Mouse (Mus musculus): ENCODE results near the gene Pbld2.
"Not testable (repeated sequence)": the region's sequence is repeated elsewhere in the genome, so short reads cannot be mapped to it uniquely, and the experiment has no call there.

Gene Pbld2

GRCm38 (mm10) chr10:63026156-63026794 lies 2.2 kb downstream of the Pbld2 start:
- DNase-seq, result no peak

DNA sequence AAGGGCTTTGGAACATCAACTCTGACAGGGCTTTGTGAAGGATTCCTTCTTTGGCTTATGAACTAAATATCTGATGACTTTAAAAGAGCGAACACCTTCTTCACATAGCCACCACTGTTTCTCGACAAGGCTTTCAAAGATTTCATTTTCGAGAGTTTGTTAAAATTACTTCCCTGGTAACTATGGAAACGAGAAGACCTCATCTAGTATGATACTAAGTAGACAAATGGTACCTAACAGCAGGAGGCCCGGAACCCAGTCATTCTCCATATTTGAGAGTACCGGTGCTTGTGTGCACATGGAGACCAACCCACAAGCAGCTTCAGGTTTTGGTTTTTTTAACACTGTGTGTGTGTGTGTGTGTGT lies 2.7 kb downstream of the Pbld2 start:
- no peak for DNase-seq

DNA sequence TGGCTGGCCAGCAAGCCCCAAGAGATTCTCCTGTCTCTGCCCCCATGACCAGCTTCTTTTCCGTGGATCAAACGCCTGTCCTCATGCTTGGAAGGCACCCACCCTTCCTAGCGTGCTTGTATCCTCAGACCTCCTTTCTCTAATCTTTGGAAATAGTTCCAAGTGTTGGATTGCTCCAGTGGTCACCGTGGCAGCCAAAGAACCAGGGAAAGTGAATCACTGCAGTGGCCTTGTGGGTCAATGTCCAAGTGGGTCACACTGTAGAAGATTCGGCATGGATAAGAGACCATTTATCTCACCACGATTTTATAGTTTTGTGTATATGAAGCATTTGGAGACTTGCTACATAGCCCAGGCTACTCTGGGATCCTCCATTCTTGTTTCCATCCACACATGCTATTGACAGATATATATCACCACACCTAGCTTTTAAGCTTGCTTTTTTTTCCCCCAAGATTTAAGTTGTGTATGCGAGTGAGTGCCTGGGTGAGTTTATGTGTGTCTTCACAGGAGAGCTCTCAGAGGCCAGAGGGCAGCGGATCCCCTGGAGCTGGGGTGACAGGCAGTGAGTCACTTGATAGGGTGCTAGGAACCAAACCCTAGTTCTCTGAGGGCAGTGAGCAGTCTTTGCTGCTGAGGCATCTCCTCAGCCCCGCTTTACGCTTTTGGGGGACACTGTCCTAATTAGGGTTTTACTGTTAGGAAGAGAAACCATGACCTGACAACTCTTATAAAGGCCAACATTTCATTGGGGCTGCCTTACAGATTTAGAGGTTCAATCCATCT lies 3.5 kb downstream of the Pbld2 start:
- DNase-seq, result no peak

DNA sequence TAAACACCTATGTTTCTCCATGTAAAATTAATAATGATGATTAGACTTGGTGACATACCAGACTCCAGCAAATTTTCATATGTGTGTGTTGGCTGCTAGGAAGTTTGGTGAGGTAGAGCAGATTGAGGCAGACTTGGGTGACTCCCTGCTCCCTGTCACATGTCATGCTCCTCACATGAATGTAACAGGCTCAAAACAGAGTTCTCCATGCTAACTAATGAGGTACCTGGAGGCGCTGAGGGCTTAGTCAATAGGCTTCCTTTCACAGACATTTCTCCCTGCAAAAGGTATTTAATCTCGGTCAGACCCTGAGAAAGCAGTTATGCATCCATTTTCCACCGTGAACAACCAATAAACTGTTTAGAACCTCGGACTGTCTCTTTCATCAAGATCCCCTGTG lies 4.3 kb downstream of the Pbld2 start:
- DNase-seq, result no peak

GRCm38 (mm10) chr10:63032267-63032666 lies 8.2 kb downstream of the Pbld2 start:
- DNase-seq, result no peak

DNA sequence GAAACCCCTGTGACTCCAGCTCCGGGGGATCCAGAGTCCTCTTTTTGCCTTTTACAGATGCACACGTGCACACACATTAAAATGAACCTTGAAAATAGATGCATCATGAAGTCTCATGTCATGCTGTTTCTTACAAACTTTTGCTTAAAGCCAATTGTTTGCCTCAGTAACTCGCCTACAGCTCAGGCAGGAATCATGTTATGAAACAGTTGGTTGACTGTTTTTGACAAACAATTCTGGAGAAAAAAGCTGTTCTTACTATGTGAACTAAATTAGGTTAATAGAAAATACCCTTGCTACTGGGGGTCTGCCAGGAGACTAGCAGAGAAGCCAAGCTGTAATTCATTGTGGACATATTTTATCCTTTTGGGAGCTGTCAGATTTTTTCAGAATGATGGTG lies 8.8 kb downstream of the Pbld2 start:
- DNase-seq, result no peak

DNA sequence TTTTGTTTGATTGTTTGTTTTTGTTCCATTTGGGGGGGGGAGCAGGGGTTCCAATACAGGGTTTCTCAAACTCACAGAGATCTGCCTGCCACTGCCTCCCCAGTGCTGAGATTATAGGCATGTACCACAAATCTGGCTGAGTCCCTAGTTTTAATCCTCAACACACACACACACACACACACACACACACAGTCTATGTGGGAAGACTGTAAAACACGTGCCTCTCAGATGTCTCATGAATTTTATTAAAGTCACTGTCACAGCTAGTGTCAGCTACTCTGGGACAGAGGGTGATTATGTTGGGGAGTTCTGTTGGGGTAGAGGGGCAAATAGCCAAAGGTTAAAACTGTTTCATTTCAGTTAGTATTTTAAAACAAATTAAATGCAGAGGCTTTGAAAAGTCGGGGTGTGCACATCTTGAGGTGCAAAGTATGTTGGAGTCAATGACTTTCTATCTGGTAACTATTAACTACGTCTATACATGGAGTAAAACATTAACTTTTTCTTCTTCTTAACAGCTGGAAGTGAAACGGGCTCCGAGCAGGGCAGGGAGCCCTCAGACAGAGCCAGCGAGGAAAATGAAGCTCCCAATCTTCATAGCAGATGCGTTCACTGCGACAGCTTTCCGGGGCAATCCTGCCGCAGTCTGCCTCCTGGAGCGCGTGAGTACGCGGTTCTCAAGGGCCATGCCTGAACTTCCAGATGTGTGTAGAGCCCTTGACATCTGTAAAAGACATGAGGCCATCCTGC lies 14.6 kb downstream of the Pbld2 start:
- no peak for DNase-seq

DNA sequence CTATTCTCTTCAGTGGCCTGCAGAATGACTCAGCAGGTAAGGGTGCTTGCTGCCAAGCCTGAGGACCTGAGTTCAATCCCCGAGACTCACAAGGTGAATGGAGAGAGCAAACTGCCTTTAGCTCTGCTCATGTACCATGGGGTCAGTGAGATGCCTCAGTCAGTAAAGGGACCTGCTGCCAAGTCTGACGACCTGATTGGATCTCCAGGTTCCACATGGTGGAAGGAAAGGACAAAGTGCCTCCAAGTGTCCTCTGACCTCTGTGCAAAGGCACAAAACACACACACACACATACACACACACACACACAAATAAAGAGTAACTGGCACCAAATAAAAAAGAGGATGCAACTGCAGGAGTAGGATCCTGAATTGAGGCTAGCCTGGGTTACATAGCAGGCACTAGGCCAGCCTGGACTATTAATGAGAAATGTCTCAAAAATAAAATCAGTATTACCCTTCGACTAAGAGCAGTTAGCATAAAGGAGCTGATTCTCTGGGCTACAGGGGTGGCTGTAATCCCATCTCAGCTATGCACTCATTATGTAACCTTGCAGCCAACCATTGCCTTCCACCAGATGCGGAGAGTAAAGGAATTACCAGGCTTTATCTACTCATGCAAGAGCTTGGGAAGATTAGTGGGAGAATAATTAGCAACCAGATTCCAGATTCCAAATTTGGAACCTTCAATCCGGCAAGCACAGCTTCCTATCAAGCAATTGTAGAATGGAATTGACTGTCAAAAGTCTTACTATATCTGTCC lies 15.9 kb downstream of the Pbld2 start:
- no peak for DNase-seq

GRCm38 (mm10) chr10:63043154-63043553 lies 19.0 kb downstream of the Pbld2 start:
- DNase-seq, result no peak

GRCm38 (mm10) chr10:63047751-63048150 lies 23.6 kb downstream of the Pbld2 start:
- DNase-seq, result no peak

- no peak for DNase-seq
Observed at GRCm38 (mm10) chr10:63049106-63049505, 25.0 kb downstream of the Pbld2 start.

GRCm38 (mm10) chr10:63051267-63051666 lies 27.2 kb downstream of the Pbld2 start:
- no peak for DNase-seq

DNA sequence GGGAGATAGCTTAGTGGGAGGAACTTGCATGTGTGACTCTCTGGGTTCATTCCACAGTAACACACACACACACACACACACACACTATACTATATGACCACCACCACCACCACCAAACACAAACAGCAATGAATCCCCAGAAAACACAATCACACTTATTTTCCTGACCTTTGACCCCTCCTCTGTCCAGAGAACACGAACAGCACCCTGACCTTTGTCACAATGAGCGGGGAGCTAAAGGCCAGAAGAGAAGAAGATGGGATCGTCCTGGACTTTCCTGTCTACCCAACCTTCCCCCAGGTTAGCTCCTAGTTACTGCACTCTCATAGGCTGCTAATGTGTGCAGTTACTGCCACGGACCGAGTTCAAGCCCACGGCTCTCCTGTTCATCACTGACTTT lies 27.9 kb downstream of the Pbld2 start:
- no peak for DNase-seq

DNA sequence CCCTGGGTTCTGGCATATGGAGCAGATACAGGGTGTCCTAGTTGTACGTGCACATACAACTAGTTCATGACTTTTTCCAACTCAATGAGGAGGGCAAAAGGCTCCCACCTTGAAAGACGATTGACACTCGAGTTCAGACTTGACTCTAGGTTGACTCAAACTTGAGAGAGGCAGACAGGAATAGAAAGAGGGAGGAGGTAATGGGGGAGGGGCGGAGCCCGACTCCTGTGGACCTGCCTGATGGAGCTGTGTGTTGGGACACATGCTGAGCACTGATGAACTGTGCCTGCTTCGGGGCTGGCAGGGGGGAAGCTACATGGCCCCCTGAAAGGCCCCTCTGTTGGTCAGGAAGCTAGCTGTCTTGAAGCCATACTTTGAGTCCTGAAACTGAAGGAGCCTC lies 28.9 kb downstream of the Pbld2 start:
- DNase-seq, result no peak

- DNase-seq, result not testable (repeated sequence)
Observed at GRCm38 (mm10) chr10:63054071-63054470, 30.0 kb downstream of the Pbld2 start.

DNA sequence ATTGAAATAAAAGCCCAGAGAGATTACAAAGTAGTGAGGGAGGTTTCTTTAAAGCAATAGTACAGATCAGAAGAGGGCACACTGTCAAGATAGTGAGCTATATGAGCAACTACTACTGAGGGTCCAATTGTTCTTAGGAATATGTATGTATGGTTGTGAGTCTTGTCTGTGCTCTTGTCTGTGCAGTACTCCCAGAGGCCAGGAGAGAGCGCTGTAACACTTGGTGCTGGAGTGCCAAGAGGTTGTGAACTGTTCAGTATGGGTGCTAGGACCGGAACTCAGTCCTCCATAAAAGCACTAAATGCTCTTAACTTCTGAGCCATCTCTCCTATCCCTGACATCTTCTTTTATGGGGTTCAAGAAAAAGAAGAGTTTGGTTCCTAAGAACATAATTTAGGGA lies 30.5 kb downstream of the Pbld2 start:
- no peak for DNase-seq

- DNase-seq, result no peak
Observed at GRCm38 (mm10) chr10:63056966-63057750, 33.0 kb downstream of the Pbld2 start.

DNA sequence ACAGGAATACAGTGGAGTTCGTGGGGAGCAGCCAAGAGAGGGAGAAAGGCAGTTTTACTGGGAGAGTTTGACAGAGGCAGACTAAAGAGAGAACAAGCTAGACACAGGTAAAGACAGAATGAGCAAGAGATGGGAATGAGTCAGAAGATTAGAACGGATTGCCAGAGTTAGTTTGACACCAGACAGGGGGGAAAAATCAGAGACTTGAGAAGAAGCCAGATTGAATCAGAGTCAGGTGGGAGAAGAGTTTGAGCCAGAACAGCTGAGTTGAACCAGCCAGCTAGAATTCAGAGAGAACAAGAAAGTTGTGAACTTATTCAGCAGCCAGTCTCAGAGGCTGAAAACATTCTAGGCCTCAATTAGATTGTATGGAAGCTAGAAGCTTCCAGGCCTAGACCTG lies 35.7 kb downstream of the Pbld2 start, which contains the start of gene Pbld1:
Pbld1 (plus strand) TSS at position 301 of the 400 bp plus-strand sequence.
- no peak for DNase-seq

- DNase-seq, result no peak
Observed at GRCm38 (mm10) chr10:63060406-63060805, 36.3 kb downstream of the Pbld2 start.

DNA sequence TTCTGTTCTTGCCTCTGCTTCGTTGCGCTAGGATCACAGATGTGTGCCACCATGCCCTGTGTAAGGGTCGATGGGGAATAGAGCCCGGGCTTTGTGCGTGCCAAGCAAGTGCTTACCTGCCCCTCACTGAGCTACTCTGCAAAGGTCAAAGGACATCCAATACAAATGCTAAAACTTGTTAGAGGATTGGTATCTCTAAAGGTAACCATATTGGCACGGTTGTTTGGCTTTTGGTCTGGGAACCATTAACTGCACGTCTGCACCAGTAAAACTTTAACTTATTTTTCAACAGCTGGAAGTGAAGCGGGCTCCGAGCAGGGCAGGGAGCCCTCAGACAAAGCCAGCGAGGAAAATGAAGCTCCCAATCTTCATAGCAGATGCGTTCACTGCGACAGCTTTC lies 37.2 kb downstream of the Pbld2 start:
- DNase-seq, result no peak

- no peak for DNase-seq
Observed at GRCm38 (mm10) chr10:63062696-63063095, 38.6 kb downstream of the Pbld2 start.

- no peak for DNase-seq
Observed at GRCm38 (mm10) chr10:63063365-63063764, 39.2 kb downstream of the Pbld2 start.

Measured in cerebellum, postnatal 14 days (tissue).